Mouse (Mus musculus): Measurements from ENCODE around the gene St5. TPM values are rescaled to one million over a fixed set of nuclear protein-coding genes. Genes with fewer than 3 reads are reported as not detected.

Gene St5
- total RNA-seq, 2 experiments from 2014 or later, result 14.1 to 15.1 TPM

DNA sequence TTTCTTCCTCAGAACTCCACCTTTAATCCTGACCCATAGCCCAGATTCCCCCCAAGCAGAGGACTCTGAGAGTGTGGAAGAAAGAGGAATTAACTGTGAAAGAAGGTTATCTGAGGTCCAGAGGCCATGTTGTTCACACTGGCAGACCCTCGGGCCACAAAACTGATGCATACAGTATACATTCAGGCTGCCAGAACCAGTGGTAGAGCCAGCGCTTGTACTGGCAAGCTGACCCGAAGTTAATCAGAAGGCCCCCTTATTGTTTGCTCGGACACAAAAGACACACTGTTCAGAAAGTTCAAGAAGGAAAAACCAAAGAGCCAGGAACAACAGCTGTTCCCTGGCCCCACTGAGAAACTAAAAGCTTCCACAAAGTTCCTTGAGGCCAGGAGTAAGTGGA, 88.5 kb downstream of the St5 start:
- intact Hi-C loops (cut with DNase I), result loop anchor here (5.0 kb wide), 2 partner anchors 57 to 68 kb away; no protein-coding TSS in a partner anchor
- DNase-seq (ENCODE audit: low spot score in 2 of 2), result no peak

DNA sequence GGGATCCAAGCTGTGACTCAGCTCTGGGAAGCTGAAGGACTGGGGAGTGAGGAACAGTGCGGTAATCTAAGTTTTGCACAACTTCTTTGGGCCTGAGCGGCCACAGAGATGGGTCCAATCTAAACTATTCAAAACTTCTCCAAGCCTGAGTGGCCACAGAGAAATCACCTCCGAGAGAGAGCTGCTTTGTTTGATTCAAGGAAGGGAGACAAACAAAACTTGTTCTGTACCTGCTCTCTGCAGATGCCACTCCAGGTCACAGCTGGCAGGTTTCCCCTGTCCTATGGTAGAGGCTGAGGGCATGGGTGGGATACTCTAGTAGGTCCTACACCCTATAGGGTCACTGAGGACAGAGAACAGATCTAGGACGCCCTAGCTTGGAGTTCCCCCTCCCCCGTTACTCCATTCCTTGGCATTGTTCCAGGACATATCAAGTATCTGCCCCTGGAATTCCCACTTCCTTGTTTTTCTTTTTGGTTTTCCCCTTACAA, 89.8 kb downstream of the St5 start:
- no peak for DNase-seq (ENCODE audit: low spot score in 2 of 2)
- intact Hi-C loops (cut with DNase I), result no loop called here

GRCm38 (mm10) chr7:109613051-109613450, 90.4 kb downstream of the St5 start:
- intact Hi-C loops (cut with DNase I), result no loop called here
- no peak for DNase-seq (ENCODE audit: low spot score in 2 of 2)

- intact Hi-C loops (cut with DNase I), result no loop called here
- no peak for DNase-seq (ENCODE audit: low spot score in 2 of 2)
Observed at GRCm38 (mm10) chr7:109612531-109612930, 90.9 kb downstream of the St5 start.

DNA sequence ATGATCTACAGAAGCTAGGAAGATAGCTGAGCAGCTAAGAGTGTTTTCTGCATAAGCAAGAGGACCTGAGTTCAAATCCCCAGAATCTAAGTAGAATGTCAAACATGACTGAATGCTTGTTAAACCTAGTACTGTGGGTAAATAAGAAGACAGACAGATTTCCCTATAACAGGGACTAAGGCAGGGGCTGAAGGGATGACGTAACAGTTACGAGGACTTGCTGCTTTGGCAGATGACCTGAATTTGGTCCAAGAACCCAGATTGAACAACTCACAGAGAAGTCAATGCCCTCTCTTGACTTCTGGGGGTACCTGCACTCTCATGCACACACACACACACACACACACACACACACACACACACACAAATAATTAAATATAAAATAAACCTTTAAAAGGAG, 93.1 kb downstream of the St5 start:
- DNase-seq (ENCODE audit: low spot score in 2 of 2), result no peak
- intact Hi-C loops (cut with DNase I), result no loop called here

GRCm38 (mm10) chr7:109609565-109610345, 93.7 kb downstream of the St5 start:
- DNase-seq (ENCODE audit: low spot score in 2 of 2), result no peak
- intact Hi-C loops (cut with DNase I), result no loop called here

DNA sequence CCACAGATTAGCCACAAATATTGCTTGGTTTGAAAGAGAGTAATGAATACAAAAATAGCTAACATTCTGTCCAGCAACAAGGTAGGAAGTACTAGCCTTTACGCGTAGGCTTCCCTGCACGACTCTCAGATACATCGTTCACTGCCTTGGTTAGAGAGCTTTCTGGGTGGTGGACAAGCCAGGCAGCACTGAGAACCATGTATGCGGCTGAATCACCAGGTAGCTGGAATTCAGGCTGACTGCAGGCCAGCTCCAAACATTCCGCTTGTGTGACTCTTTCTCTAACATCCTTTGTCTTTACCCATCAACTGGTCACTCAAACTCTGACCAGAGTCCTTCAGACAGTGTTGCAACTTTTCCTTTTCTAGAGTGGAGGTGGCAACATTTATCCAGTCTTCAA, 94.6 kb downstream of the St5 start:
- intact Hi-C loops (cut with DNase I), result no loop called here
- no peak for DNase-seq (ENCODE audit: low spot score in 2 of 2)

- intact Hi-C loops (cut with DNase I), result no loop called here
- DNase-seq (ENCODE audit: low spot score in 2 of 2), result no peak
Observed at GRCm38 (mm10) chr7:109606994-109607610, 96.3 kb downstream of the St5 start.

GRCm38 (mm10) chr7:109602562-109602961, 100.8 kb downstream of the St5 start:
- DNase-seq (ENCODE audit: low spot score in 2 of 2), result no peak

GRCm38 (mm10) chr7:109602022-109602421, 101.4 kb downstream of the St5 start:
- no peak for DNase-seq (ENCODE audit: low spot score in 2 of 2)
- intact Hi-C loops (cut with DNase I), result no loop called here

More at GRCm38 (mm10) chr7:109602562-109602961, 100.8 kb downstream of the St5 start:
- intact Hi-C loops (cut with DNase I), result no loop called here

DNA sequence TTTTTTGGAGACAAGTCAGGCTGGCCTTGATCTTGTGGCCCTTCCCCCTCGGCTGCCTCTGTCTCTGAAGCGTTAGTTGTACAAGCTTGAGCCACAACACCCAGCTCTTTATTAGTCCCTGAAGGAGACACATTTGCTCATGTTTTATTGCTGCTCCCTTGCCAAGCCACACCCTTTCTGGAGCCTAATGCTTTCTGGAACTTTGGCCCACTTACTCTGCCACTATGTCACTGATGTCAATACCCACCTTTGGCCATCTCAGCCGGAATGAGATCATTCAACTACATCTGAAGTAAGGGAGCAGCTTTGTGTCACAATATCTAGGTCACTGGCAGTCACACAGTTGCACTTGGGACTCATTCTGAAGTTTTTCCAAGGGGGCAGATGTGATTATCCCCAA, 102.7 kb downstream of the St5 start:
- no peak for DNase-seq (ENCODE audit: low spot score in 2 of 2)
- intact Hi-C loops (cut with DNase I), result no loop called here

GRCm38 (mm10) chr7:109599998-109600397, 103.4 kb downstream of the St5 start:
- intact Hi-C loops (cut with DNase I), result no loop called here
- no peak for DNase-seq (ENCODE audit: low spot score in 2 of 2)

DNA sequence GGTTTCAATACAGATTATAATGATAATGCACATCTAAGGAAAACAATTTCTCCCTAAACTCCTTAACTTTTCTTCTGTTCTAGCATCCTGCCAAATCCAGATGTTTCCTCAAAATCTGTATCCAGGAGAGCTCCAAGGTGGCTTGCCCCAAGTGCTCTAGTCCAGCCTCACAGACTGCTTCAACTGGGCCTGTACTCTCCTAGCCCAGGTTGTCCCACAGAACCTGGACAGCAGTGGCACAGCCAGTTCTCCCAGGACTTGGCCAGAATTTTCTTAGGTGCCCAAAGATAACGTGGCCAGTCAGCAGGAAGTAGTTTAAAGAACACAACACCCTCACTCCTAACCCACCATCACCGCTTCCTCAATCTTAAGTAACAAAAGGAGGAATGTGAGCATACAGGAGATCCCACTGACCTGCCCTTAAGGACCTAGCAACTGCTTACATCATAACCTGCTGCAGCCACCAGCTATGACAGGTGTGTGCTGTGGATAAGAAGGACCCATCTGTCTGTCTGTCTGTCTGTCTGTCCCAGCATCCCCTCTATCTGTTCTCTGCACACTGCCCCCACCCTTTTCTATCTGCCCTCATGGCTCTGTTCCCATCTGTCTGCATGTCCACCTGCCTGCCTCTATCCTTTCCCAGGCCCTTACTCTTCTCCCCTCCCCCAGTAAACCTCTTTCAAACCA, 108.4 kb downstream of the St5 start:
- intact Hi-C loops (cut with DNase I), result no loop called here
- no peak for DNase-seq (ENCODE audit: low spot score in 2 of 2)

DNA sequence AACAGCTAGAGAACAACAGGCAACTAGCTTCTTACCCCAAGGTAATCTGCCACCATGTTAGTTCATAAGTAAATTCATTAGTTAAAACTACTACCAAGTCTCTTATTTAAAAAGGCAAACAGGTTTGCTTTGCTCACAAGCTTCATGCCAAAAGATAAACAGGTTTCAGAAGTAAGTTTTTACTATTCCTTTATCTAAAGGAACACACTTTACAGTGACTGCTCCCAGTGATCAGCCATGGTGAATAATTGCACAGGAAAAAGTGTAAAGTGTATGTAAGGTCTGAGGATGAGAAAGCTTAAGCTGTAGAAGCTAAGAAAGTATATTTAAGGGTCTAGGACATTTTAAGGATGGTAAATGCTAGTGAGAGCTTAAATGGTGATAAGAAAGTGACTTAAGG, 109.4 kb downstream of the St5 start:
- DNase-seq (ENCODE audit: low spot score in 2 of 2), result no peak
- intact Hi-C loops (cut with DNase I), result no loop called here

GRCm38 (mm10) chr7:109592184-109592583, 111.2 kb downstream of the St5 start:
- DNase-seq (ENCODE audit: low spot score in 2 of 2), result no peak
- intact Hi-C loops (cut with DNase I), result no loop called here

DNA sequence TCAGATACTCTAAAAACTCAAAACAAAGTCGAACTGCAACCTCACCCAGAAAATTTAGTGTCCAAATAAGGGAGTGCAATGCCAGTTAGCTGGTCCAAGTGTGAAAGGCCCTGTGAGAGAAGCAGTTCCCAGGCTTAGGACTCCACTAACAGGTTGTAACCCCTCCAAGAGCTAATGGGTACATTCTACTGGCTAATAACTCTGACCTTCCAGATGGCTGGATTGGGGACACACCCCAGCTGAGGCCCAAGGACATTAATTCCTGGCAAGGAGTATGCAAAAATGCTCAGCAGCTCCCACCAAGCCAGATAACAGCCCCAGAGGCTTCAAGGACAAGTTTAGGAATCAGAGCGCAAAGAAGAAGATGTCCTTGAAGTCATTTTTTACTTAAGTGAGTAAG, 112.8 kb downstream of the St5 start:
- DNase-seq (ENCODE audit: low spot score in 2 of 2), result no peak
- intact Hi-C loops (cut with DNase I), result no loop called here

- no peak for DNase-seq (ENCODE audit: low spot score in 2 of 2)
- intact Hi-C loops (cut with DNase I), result no loop called here
Observed at GRCm38 (mm10) chr7:109588990-109589389, 114.4 kb downstream of the St5 start.

GRCm38 (mm10) chr7:109588145-109588544, 115.3 kb downstream of the St5 start:
- no peak for DNase-seq (ENCODE audit: low spot score in 2 of 2)
- intact Hi-C loops (cut with DNase I), result no loop called here

DNA sequence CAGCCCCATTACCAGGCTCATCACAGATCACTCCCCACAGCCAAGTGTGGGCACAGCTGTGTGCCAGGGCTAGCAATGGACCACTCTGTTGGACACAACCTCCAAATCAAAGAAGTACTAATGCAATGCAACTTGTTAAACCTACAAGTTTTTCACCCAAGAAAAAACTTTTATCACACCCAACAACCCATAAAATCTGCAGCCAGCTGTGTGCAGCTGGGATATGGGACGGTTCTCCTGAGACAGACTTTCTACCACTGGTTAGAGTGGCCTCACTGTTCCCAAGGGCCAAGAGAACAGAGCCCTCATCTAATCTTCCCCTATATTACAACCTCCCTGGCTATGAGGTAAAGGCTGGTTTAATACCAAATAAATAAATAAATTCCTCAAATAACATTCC, 118.9 kb downstream of the St5 start:
- DNase-seq (ENCODE audit: low spot score in 2 of 2), result no peak
- intact Hi-C loops (cut with DNase I), result no loop called here

GRCm38 (mm10) chr7:109580489-109580888, 122.9 kb downstream of the St5 start:
- no peak for DNase-seq (ENCODE audit: low spot score in 2 of 2)
- intact Hi-C loops (cut with DNase I), result no loop called here

Data from left cerebral cortex, postnatal 25 days (tissue).